Mouse (Mus musculus) cerebellum, adult 2 months (tissue): ENCODE data around the gene Pld5. TPM values are rescaled to one million over a fixed set of nuclear protein-coding genes. Genes with fewer than 3 reads are reported as not detected.

Source experiments
- DNase-seq, 2 experiments: peaks; one replicate each; pipeline ENCODE4 v3.0.0; 2021
- H3K27ac ChIP-seq: fragments of 200-500 bp; 2 replicates; pipeline ENCODE4 v1.5.1; 2012; ENCODE audit warnings: low read length, control low read depth, inconsistent platforms; ENCODE audit not compliant: insufficient read depth
- H3K27me3 ChIP-seq: fragments of 200-500 bp; 2 replicates; pipeline ENCODE4 v1.6.1; 2012; ENCODE audit warnings: inconsistent platforms, mild to moderate bottlenecking, low read length, moderate library complexity; ENCODE audit not compliant: control insufficient read depth, insufficient read depth
- H3K4me1 ChIP-seq: fragments of 200-500 bp; 2 replicates; pipeline ENCODE4 v1.6.1; 2011; ENCODE audit warnings: low read length; ENCODE audit not compliant: control insufficient read depth, insufficient read depth
- H3K4me3 ChIP-seq: fragments of 200-500 bp; replicated peaks from 2 replicates; pipeline ENCODE3; 2011; ENCODE audit warnings: mild to moderate bottlenecking, low read depth, low read length, control low read depth; ENCODE audit not compliant: insufficient read depth
- CTCF ChIP-seq: fragments of 200-500 bp; IDR thresholded peaks from 2 replicates; pipeline ENCODE4 v1.5.1; 2011; ENCODE audit warnings: low read depth, mild to moderate bottlenecking, control low read depth, low read length, moderate library complexity, borderline replicate concordance; ENCODE audit not compliant: insufficient read depth
- POLR2A ChIP-seq: fragments of 200-500 bp; IDR thresholded peaks from 2 replicates; pipeline ENCODE4 v1.6.1; 2011; ENCODE audit warnings: low read length, control low read depth, borderline replicate concordance; ENCODE audit not compliant: insufficient read depth
- WGBS: fragments of 180-500 bp; shearing (Covaris S2); methylation state at CpG from one replicate; pipeline ENCODE4 v1.1.7; 2018; 5-methylcytosine and 5-hydroxymethylcytosine counted together
- polyA plus RNA-seq: library from polyadenylated mRNA; depleted of rRNA; stranded (reverse); fragments of >200 nt; gene quantifications from 2 replicates; pipeline ENCODE4 v1.2.3, GENCODE M21; 2012

The Pld5 gene
- polyA plus RNA-seq, 1 experiment, result 41.3 TPM

DNA sequence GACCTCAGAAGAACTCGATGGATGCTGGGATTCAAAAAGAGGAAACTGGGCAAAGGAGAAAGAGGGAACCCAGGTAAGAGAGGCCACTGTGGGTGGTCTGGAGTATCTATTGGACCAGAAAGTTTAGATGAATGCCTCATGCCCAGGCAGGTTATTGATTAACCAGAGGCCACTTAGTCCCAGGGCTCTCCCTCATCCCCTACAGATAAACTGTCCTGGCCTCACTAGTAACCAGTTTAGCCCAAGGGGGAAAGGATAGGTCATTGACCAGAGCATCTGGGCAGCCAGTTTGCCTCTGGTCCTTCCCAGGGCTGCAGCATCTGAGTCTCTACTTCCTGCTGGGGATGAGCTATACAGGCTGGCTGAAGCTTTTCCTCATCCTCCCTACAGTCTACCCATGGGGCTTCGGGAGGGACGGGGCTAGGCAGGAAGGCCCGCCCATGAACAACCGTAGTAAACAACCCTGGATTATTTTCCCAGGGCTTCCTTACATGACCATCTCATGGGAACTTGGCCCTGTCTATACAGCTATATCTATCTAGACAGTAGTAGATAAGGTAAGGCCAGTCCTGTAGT is 361.3 kb downstream of the Pld5 start:
- Histone ChIP-seq H3K27me3 (no peaks in the 10 kb centered on the region), H3K27ac (no peak overlapping the region), H3K4me1 (no peaks in the 10 kb centered on the region), H3K4me3 (no peak overlapping the region)
- WGBS, result 78% methylated on average over 5 of the region's 5 CpGs
- no peak for DNase-seq
- TF ChIP-seq POLR2A, result no peak
- TF ChIP-seq CTCF, result no peak
